Mouse (Mus musculus) ES-E14 (cell line): ENCODE data around the gene Adora1. TPM values are rescaled to one million over a fixed set of nuclear protein-coding genes. Genes with fewer than 3 reads are reported as not detected.

Experiments
- DNase-seq: peaks from one replicate; pipeline ENCODE4 v3.0.0-alpha.2; 2013; ENCODE audit warnings: low read depth, low spot score
- H3K27ac ChIP-seq: 2 replicates; pipeline ENCODE4 v1.5.1; 2012; ENCODE audit warnings: low read depth, mild to moderate bottlenecking, low read length, moderate library complexity, mixed read lengths; ENCODE audit not compliant: poor library complexity, insufficient read depth, severe bottlenecking
- H3K36me3 ChIP-seq: 2 replicates; pipeline ENCODE4 v1.6.1; 2012; ENCODE audit warnings: mild to moderate bottlenecking, low read length, moderate library complexity, mixed read lengths; ENCODE audit not compliant: control insufficient read depth, poor library complexity, insufficient read depth, severe bottlenecking
- H3K4me1 ChIP-seq, 2 experiments: fragments of 150-350 bp in 1 of 2; sonication (generic) in 1 of 2; 2 replicates each; pipeline ENCODE4 v1.6.1; 2012; ENCODE audit warnings: low read length in 2 of 2, mild to moderate bottlenecking in 1 of 2, mixed read lengths in 1 of 2; ENCODE audit not compliant: control insufficient read depth in 2 of 2, insufficient read depth in 2 of 2, poor library complexity in 1 of 2
- H3K4me3 ChIP-seq, 2 experiments: fragments of 150-350 bp in 1 of 2; sonication (generic) in 1 of 2; 2 replicates each; pipeline ENCODE4 v1.5.1; 2012; ENCODE audit warnings: low read length in 2 of 2, low read depth in 1 of 2, mild to moderate bottlenecking in 1 of 2, mixed read lengths in 1 of 2; ENCODE audit not compliant: insufficient read depth in 1 of 2, poor library complexity in 1 of 2, severe bottlenecking in 1 of 2
- H3K9ac ChIP-seq: 2 replicates; pipeline ENCODE4 v1.6.1; 2012; ENCODE audit warnings: low read depth, mild to moderate bottlenecking, low read length, mixed read lengths; ENCODE audit not compliant: poor library complexity, insufficient read depth, severe bottlenecking
- H3K9me3 ChIP-seq: fragments of 150-350 bp; sonication (generic); 2 replicates; pipeline ENCODE4 v1.6.1; 2012; ENCODE audit warnings: low read depth, mild to moderate bottlenecking, low read length; ENCODE audit not compliant: control insufficient read depth, insufficient read depth
- CHD2 ChIP-seq: IDR thresholded peaks from 2 replicates; pipeline ENCODE4 v1.6.1; 2014; ENCODE audit warnings: mild to moderate bottlenecking, low read depth, low read length, inconsistent platforms
- HCFC1 ChIP-seq: IDR thresholded peaks from 2 replicates; pipeline ENCODE4 v1.6.1; 2012; ENCODE audit warnings: low read length, inconsistent platforms, borderline replicate concordance; ENCODE audit not compliant: insufficient read depth
- MAFK ChIP-seq: IDR thresholded peaks from 2 replicates; pipeline ENCODE4 v1.6.1; 2014; ENCODE audit warnings: mild to moderate bottlenecking, low read depth, low read length, inconsistent platforms; ENCODE audit not compliant: insufficient read depth
- ZC3H11A ChIP-seq: IDR thresholded peaks from 2 replicates; pipeline ENCODE4 v1.6.1; 2012; ENCODE audit warnings: low read depth, mild to moderate bottlenecking, inconsistent platforms, low read length, borderline replicate concordance
- ZNF384 ChIP-seq: IDR thresholded peaks from 2 replicates; pipeline ENCODE4 v1.6.1; 2012; ENCODE audit warnings: low read depth, low read length, inconsistent platforms
- in situ Hi-C, 2 experiments: fragments of 600-800 bp; cut with MboI; formaldehyde crosslinking; loops; one replicate each; pipeline ENCODE4 v1.15.1; 2025; ENCODE audit warnings: low sequenced_read_pairs in 2 of 2, inconsistent platforms in 1 of 2; ENCODE audit not compliant: unreplicated experiment in 2 of 2
- total RNA-seq: library from RNA; depleted of rRNA; stranded (reverse); fragments of 300-350 nt; gene quantifications from 2 replicates; pipeline ENCODE4 v1.2.3, GENCODE M21; 2012

Gene Adora1
- total RNA-seq, 1 experiment, result 0.58 TPM

DNA sequence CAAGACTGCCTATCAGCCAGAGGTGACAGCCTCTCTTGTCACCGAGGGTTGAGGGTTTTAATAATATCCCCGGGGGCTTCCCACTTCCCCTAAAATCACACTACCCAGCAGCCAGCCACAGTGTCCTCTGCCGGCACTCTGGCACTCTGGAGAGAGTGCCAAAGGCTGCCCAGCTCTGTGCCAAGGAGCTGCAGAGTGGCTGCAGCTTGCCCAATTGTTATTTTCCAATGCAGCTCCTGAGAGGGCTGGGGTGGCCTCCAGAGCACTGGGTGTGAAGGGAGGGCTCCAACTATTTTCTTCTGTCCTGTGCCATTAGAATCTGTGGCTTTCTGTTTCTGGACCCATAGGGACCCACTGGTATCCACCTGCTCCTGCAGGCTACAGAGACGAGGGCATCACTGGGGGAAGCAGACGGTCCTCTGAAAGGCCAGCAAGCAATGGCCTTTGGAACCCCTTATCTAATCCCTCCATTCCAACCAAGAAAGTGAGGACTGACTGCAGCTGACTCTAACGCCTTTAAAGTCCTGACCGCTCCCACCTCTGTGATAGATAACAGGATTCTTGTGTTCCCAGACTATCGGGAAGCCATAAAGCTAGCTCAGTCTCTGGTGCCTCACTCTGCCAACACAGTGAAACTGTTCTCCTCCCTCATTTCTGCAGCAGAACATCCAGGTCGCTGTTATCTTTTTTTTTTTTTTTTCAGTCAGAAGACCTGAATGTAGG is 29.8 kb downstream of the Adora1 start:
- Histone ChIP-seq H3K27ac (no peak overlapping the region), H3K9me3 (no peaks in the 10 kb centered on the region), H3K4me1 (peaks cover 0 to 7% of the 10 kb centered on the region in 2 experiments; a peak in 2 of 4 replicates), H3K4me3 (no peak overlapping the region), H3K9ac (no peak overlapping the region), H3K36me3 (no peaks in the 10 kb centered on the region)
- in situ Hi-C loops, result no loop called here
- no peak for TF ChIP-seq CHD2
- TF ChIP-seq ZNF384, result no peak
- TF ChIP-seq ZC3H11A, result no peak
- TF ChIP-seq HCFC1, result no peak
- TF ChIP-seq MAFK, result no peak
- DNase-seq, result no peak

DNA sequence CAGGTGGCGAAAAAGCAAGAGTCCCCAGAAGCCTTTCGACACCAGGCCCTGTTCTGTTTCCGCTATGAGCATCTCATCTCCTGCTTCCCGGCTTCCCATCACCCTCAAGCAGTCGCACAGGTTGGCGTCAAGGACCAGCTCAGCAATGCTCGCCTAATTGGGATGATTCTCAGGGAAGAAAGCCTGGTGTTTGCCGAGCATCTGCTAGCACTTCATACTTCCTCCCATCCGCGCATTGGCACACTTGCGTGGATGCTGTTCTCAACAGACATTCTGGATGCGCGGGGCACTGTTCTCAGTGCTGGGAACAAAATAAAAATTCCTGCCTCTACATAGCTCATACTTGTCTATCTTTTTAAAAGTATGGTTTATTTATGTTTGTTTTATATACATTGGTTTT is 31.0 kb downstream of the Adora1 start:
- no peak overlapping the region for H3K27ac ChIP-seq
- TF ChIP-seq MAFK (no peak), ZC3H11A (no peak), CHD2 (no peak), HCFC1 (no peak), ZNF384 (no peak)

DNA sequence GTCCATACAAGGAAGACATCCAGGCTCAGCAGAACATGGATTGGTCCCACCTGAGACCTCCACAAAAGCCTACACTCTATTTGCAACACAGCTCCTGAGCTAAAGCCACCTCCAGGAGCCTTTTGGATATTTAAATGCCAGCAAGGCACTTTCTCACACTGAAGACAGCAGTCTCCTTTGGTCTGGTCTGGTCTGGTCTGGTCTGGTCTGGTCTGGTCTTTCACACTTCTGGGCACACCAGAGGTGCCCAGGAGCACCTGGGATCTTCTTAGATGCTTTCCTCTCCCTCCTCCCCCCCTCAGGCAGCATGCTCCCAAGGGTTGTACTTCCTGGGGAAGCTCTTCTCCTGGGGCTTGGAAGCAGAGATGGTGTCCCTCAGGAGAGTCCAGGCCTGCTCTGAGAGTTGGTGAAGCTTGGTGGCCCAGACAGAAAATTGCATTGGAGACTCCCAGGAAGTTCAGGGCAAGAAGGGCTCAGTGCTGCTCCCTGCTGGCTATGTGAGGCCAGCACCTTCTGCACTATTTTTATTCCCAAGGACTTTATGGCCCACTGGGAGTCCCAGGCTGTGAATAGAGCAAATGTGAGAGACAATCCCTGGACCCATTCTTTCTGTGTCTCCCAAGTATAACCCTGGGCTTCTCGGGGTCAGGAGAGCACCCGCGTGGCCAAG is 33.3 kb downstream of the Adora1 start:
- no peak for TF ChIP-seq HCFC1
- TF ChIP-seq ZC3H11A, result 0 out of 2 replicates have a peak, but pooled peaks have one; percentile 19
- TF ChIP-seq ZNF384, result no peak
- no peak for TF ChIP-seq MAFK
- no peak for TF ChIP-seq CHD2
- peak; percentile 71 for DNase-seq
- no peaks in the 10 kb centered on the region for H3K9me3 ChIP-seq
- H3K4me3 ChIP-seq, result no peak overlapping the region
- peaks cover 0 to 3% of the 10 kb centered on the region in 2 experiments; a peak in 1 of 4 replicates for H3K4me1 ChIP-seq
- no peak overlapping the region for H3K9ac ChIP-seq
- no peak overlapping the region for H3K27ac ChIP-seq
- no peaks in the 10 kb centered on the region for H3K36me3 ChIP-seq
- in situ Hi-C loops, result no loop called here

More for the DNA sequence above, 31.0 kb downstream of the Adora1 start:
- Histone ChIP-seq H3K36me3 (no peaks in the 10 kb centered on the region), H3K4me1 (peaks cover 0 to 3% of the 10 kb centered on the region in 2 experiments; a peak in 1 of 4 replicates), H3K9me3 (no peaks in the 10 kb centered on the region), H3K9ac (no peak overlapping the region), H3K4me3 (no peak overlapping the region)
- in situ Hi-C loops, result no loop called here
- no peak for DNase-seq

DNA sequence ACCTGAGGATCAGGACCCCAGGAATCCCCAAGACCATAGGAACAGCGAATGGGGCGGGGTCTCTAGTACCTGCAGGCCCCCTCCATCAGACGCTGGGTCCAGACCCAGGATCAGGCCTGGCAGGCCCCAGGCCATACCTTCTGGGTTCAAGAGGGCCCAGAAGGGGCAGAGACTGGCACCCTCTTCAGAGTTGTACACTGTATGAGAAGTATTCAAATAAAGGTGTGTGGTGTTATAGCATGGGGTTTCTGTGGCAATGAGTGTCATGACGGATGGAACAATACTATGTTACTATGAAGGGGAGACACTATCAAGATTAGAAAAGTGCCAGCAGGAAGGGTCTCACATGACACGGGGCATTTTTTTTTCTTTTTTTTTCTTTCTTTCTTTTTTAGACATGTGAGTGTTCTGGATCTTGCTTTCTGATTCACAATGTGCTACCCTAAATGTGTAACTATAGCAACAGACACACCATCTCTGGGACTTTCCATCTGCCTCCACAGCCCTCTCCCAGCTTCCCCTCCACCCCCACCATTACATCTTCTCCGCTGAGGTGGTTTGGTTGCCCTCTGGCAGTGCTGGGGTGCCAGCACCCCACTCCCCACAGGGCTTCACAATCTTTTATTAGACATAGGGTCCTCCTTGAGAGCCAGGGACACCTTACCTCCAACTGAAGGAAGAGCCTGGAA is 34.1 kb downstream of the Adora1 start:
- Histone ChIP-seq H3K9me3 (no peaks in the 10 kb centered on the region), H3K36me3 (no peaks in the 10 kb centered on the region), H3K9ac (no peak overlapping the region), H3K4me1 (peaks cover 0 to 5% of the 10 kb centered on the region in 2 experiments; a peak in 2 of 4 replicates), H3K27ac (no peak overlapping the region), H3K4me3 (no peak overlapping the region)
- TF ChIP-seq HCFC1 (no peak), MAFK (no peak), ZC3H11A (no peak), CHD2 (no peak), ZNF384 (no peak)
- in situ Hi-C loops, result no loop called here
- no peak for DNase-seq
